Mouse (Mus musculus) kidney, embryonic 14.5 days (tissue): ENCODE measurements around the gene A4galt. TPM values are rescaled to one million over a fixed set of nuclear protein-coding genes. Genes with fewer than 3 reads are reported as not detected.

ENCODE experiments used
- ATAC-seq: fragments of 200-750 bp; cut with Nextera tagmentation; 2 replicates; pipeline ENCODE4 v1.8.0; 2017; ENCODE audit warnings: moderate number of reproducible peaks, mild to moderate bottlenecking, moderate TSS enrichment, moderate library complexity; ENCODE audit not compliant: low FRiP score, low TSS enrichment
- H3K27ac ChIP-seq: fragments of 300-500 bp; sonication (generic); 2 replicates; pipeline ENCODE4 v1.5.1; 2014; ENCODE audit warnings: low read depth, mild to moderate bottlenecking, low read length, moderate library complexity, mixed read lengths
- H3K27me3 ChIP-seq: fragments of 300-500 bp; sonication (generic); 2 replicates; pipeline ENCODE4 v1.6.1; 2014; ENCODE audit warnings: mild to moderate bottlenecking, low read length; ENCODE audit not compliant: control insufficient read depth, insufficient read depth
- H3K36me3 ChIP-seq: fragments of 300-500 bp; sonication (generic); 2 replicates; pipeline ENCODE4 v1.6.1; 2014; ENCODE audit warnings: low read length, mixed read lengths; ENCODE audit not compliant: control insufficient read depth, insufficient read depth
- H3K4me1 ChIP-seq: fragments of 300-500 bp; sonication (generic); 2 replicates; pipeline ENCODE4 v1.6.1; 2014; ENCODE audit warnings: low read length, mixed read lengths; ENCODE audit not compliant: control insufficient read depth, insufficient read depth
- H3K4me2 ChIP-seq: fragments of 300-500 bp; sonication (generic); replicated peaks from 2 replicates; pipeline ENCODE4 v1.6.1; 2014; ENCODE audit warnings: low read depth, mild to moderate bottlenecking, low read length
- H3K4me3 ChIP-seq: fragments of 300-500 bp; sonication (generic); 2 replicates; pipeline ENCODE4 v1.5.1; 2014; ENCODE audit warnings: mild to moderate bottlenecking, low read length
- H3K9ac ChIP-seq: fragments of 300-500 bp; sonication (generic); 2 replicates; pipeline ENCODE4 v1.6.1; 2014; ENCODE audit warnings: low read depth, mild to moderate bottlenecking, low read length, moderate library complexity
- H3K9me3 ChIP-seq: fragments of 300-500 bp; sonication (generic); 2 replicates; pipeline ENCODE4 v1.6.1; 2016; ENCODE audit warnings: low read length; ENCODE audit not compliant: control insufficient read depth
- WGBS: fragments of 180-500 bp; shearing (Covaris S2); extraction: QIAGEN DNeasy Blood & Tissue Kit; methylation state at CpG from one replicate; pipeline ENCODE4 v1.1.7; 2014; 5-methylcytosine and 5-hydroxymethylcytosine counted together
- polyA plus RNA-seq: library from polyadenylated mRNA; unstranded; fragments of >200 nt; fragmentation: Nextera tagmentation; extraction: Ambion mirVana; gene quantifications from 2 replicates; pipeline ENCODE4 v1.2.1, GENCODE M21; 2014

Gene A4galt
- polyA plus RNA-seq, 1 experiment from 2014 or later, result 19.9 TPM

- ATAC-seq, result no peak
- H3K9ac ChIP-seq, result no peak overlapping the region
- 88% methylated on average over 4 of the region's 4 CpGs for WGBS
- no peak overlapping the region for H3K27ac ChIP-seq
- no peaks in the 10 kb centered on the region for H3K36me3 ChIP-seq
- no peak overlapping the region for H3K4me2 ChIP-seq
- 0 out of 2 replicates have a peak, but pooled peaks cover 3% of the 10 kb centered on the region for H3K4me1 ChIP-seq
- H3K9me3 ChIP-seq, result no peaks in the 10 kb centered on the region
- no peak overlapping the region for H3K4me3 ChIP-seq
- no peaks in the 10 kb centered on the region for H3K27me3 ChIP-seq
These were observed 9.5 kb downstream of the A4galt start for GRCm38 (mm10) chr15:83241961-83242680.

- Histone ChIP-seq H3K27me3 (no peaks in the 10 kb centered on the region), H3K9ac (no peak overlapping the region), H3K4me3 (no peak overlapping the region), H3K36me3 (no peaks in the 10 kb centered on the region), H3K4me1 (0 out of 2 replicates have a peak, but pooled peaks cover 3% of the 10 kb centered on the region), H3K9me3 (no peaks in the 10 kb centered on the region), H3K27ac (no peak overlapping the region), H3K4me2 (no peak overlapping the region)
- 68% methylated on average over 3 of the region's 3 CpGs for WGBS
- no peak for ATAC-seq
These were observed 10.1 kb downstream of the A4galt start for GRCm38 (mm10) chr15:83241497-83241896.

- Histone ChIP-seq H3K9ac (no peak overlapping the region), H3K36me3 (no peaks in the 10 kb centered on the region), H3K4me3 (no peak overlapping the region), H3K4me2 (no peak overlapping the region), H3K9me3 (no peaks in the 10 kb centered on the region), H3K4me1 (0 out of 2 replicates have a peak, but pooled peaks cover 3% of the 10 kb centered on the region), H3K27ac (0 out of 2 replicates have a peak overlapping the region, but pooled peaks have one; percentile 42), H3K27me3 (no peaks in the 10 kb centered on the region)
- WGBS, result 66% methylated on average over 15 of the region's 15 CpGs
- ATAC-seq, result no peak
These were observed 13.9 kb downstream of the A4galt start for GRCm38 (mm10) chr15:83237460-83238243.

GRCm38 (mm10) chr15:83236824-83237223 lies 14.8 kb downstream of the A4galt start:
- ATAC-seq, result no peak
- no peak overlapping the region for H3K27ac ChIP-seq
- H3K4me1 ChIP-seq, result 0 out of 2 replicates have a peak, but pooled peaks cover 3% of the 10 kb centered on the region
- H3K27me3 ChIP-seq, result no peaks in the 10 kb centered on the region
- no peak overlapping the region for H3K9ac ChIP-seq
- 0% methylated on average over 1 of the region's 1 CpGs for WGBS
- no peak overlapping the region for H3K4me2 ChIP-seq
- no peaks in the 10 kb centered on the region for H3K36me3 ChIP-seq
- H3K9me3 ChIP-seq, result no peaks in the 10 kb centered on the region
- no peak overlapping the region for H3K4me3 ChIP-seq

GRCm38 (mm10) chr15:83233219-83233992 lies 18.2 kb downstream of the A4galt start:
- WGBS, result 78% methylated on average over 4 of the region's 4 CpGs
- H3K27ac ChIP-seq, result no peak overlapping the region

GRCm38 (mm10) chr15:83227559-83227958 lies 24.0 kb downstream of the A4galt start:
- no peak overlapping the region for H3K4me2 ChIP-seq
- no peak overlapping the region for H3K9ac ChIP-seq
- H3K36me3 ChIP-seq, result no peaks in the 10 kb centered on the region
- no peak overlapping the region for H3K27ac ChIP-seq
- 93% methylated on average over 10 of the region's 10 CpGs for WGBS
- no peak overlapping the region for H3K4me3 ChIP-seq
- no peaks in the 10 kb centered on the region for H3K27me3 ChIP-seq
- ATAC-seq, result no peak
- H3K4me1 ChIP-seq, result peaks cover 23% of the 10 kb centered on the region
- H3K9me3 ChIP-seq, result no peaks in the 10 kb centered on the region

More at GRCm38 (mm10) chr15:83233219-83233992, 18.2 kb downstream of the A4galt start:
- H3K36me3 ChIP-seq, result no peaks in the 10 kb centered on the region
- no peak overlapping the region for H3K4me3 ChIP-seq
- H3K9ac ChIP-seq, result no peak overlapping the region
- 0 out of 2 replicates have a peak, but pooled peaks cover 3% of the 10 kb centered on the region for H3K4me1 ChIP-seq
- H3K27me3 ChIP-seq, result no peaks in the 10 kb centered on the region
- no peaks in the 10 kb centered on the region for H3K9me3 ChIP-seq
- no peak for ATAC-seq
- H3K4me2 ChIP-seq, result no peak overlapping the region

- no peak overlapping the region for H3K4me2 ChIP-seq
- no peak overlapping the region for H3K9ac ChIP-seq
- no peak overlapping the region for H3K4me3 ChIP-seq
- no peak for ATAC-seq
- H3K9me3 ChIP-seq, result no peaks in the 10 kb centered on the region
- no peaks in the 10 kb centered on the region for H3K36me3 ChIP-seq
- WGBS, result 87% methylated on average over 5 of the region's 5 CpGs
- no peaks in the 10 kb centered on the region for H3K27me3 ChIP-seq
- no peak overlapping the region for H3K27ac ChIP-seq
- peaks cover 24% of the 10 kb centered on the region for H3K4me1 ChIP-seq
These were observed 24.7 kb downstream of the A4galt start for GRCm38 (mm10) chr15:83226871-83227270.

- 88% methylated on average over 9 of the region's 9 CpGs for WGBS
These were observed 25.3 kb downstream of the A4galt start for GRCm38 (mm10) chr15:83226066-83226834.

More at GRCm38 (mm10) chr15:83226066-83226834, 25.3 kb downstream of the A4galt start:
- Histone ChIP-seq H3K9me3 (no peaks in the 10 kb centered on the region), H3K4me3 (no peak overlapping the region), H3K4me2 (no peak overlapping the region), H3K27ac (no peak overlapping the region), H3K9ac (no peak overlapping the region), H3K27me3 (no peaks in the 10 kb centered on the region), H3K4me1 (peaks cover 24% of the 10 kb centered on the region), H3K36me3 (no peaks in the 10 kb centered on the region)
- no peak for ATAC-seq
